Mouse (Mus musculus) cerebellum, postnatal 10 days (tissue): ENCODE data around the gene Astn2.
A peak's percentile ranks its signal among the peaks of the same experiment; 100 is the strongest.

Source experiments
- DNase-seq, 2 experiments: peaks; one replicate each; pipeline ENCODE4 v3.0.0; 2021; ENCODE audit warnings: mixed read lengths in 2 of 2

Gene Astn2

GRCm38 (mm10) chr4:65531621-65532020 lies 872.8 kb downstream of the Astn2 start:
- peak; percentile 25 to 34 for DNase-seq

DNA sequence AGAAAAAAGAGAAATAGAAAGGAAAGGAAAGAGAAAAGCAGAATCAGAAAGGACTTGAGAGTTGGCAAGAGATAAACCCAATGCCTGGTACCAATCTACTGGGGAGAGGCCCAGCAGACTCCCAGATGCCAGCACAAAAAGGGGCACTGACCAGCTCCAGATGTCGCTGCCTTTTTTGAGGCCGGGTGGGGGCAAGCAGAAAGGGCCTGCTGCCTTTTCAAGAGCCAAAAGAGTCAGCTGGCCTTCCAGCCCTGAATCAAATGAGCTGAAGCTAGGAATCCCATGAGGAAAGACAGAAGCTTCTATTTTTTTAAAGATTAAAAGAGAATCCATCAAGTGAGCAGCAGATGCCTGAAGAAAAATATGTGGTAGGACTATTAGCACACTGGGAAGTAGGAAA lies 873.5 kb downstream of the Astn2 start:
- DNase-seq: peak in 1 of 2 experiments; percentile 26

- no peak for DNase-seq
Measured at GRCm38 (mm10) chr4:65508101-65508500, 896.3 kb downstream of the Astn2 start.

- no peak for DNase-seq
Measured at GRCm38 (mm10) chr4:65506870-65507269, 897.5 kb downstream of the Astn2 start.

GRCm38 (mm10) chr4:65496463-65496834 lies 908.0 kb downstream of the Astn2 start:
- DNase-seq: peak; percentile 94 to 96

DNA sequence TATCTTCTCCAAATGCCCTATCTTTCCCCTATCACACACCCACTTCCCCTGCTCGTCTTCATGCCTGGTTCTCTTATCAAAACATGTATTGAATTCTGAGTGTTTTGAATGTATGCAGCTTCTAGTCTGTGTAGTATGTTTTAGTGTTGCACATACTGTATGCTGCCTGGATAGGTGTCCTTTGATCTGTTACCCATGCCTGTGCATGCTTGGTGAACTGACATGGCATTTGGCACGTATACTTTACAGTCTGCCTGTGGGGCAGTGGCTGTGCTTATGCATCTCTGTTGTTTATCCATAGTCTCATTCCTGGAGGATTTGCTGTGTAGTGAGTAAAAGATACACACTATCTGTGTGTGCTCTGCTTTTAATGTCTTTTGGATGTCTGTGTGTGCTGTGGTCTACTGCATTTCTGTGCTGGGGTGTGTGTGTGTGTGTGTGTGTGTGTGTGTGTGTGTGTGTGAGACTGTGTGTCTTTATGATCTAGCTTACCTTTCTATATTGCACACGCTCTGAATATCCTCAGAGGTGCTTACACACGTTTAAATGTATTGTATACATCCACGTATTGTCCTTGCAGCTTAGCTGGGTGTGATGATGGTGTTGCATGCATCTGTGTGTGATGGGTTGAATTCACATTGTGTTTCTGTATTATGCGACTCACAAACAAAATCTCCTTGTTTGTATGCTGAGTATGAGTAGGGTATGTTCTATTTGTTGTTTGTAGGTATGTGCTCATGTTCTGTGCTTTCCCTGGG lies 908.5 kb downstream of the Astn2 start:
- DNase-seq: no peak

DNA sequence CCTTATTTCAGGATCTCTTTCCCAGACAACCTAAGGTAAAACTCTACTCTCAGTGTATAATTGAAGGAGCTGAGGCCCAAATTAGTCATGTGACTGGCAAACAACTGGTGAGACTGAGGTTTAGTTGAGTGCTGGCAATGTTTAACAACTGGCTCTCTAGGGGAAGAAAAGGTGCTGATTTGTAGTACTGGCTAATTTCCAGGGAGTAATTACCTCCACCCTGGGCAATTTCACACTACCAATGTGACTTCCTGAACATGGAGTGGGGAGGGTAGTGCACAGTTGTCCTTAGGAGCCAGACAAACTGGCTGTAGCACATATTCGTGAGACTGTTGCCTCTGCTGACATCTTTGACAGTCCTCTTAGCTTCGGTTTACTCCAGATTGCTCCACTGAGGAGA lies 912.9 kb downstream of the Astn2 start:
- no peak for DNase-seq

- DNase-seq: no peak
Measured at GRCm38 (mm10) chr4:65489711-65490110, 914.7 kb downstream of the Astn2 start.

- DNase-seq: peak in 1 of 2 experiments; percentile 10
Measured at GRCm38 (mm10) chr4:65481632-65482031, 922.8 kb downstream of the Astn2 start.

GRCm38 (mm10) chr4:65477106-65477505 lies 927.3 kb downstream of the Astn2 start:
- DNase-seq: peak in 1 of 2 experiments; percentile 18

DNA sequence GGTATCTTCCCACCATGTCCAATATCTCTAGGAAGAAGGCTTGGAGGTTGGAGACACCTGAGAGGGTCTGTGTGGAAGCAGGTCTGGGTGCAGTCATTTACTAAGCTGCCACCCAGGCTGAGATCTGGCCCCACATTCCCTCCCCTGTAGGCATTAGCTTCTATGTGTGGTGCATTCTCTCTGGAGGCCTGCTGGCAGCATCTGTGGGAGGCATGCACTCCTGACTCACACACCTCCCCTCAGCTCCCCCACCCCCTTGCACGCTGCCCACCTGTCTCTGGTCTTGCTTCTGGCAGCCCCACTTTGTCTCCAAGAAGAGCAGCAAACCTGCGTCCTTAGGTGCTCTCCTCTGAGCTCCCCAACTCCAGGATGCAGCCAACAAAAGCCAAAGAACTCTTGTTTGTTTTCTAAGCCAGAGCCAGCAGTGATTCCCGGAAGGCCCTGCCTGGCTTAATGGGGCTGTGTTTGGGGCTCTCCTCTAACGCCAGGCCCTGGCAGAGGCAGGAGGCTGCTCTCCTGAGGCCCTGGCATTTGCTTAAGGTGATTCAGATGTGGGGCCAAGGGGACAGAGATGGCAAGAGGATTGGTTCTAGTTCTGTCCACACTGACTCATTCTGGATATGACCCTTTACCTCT lies 928.4 kb downstream of the Astn2 start:
- no peak for DNase-seq

DNA sequence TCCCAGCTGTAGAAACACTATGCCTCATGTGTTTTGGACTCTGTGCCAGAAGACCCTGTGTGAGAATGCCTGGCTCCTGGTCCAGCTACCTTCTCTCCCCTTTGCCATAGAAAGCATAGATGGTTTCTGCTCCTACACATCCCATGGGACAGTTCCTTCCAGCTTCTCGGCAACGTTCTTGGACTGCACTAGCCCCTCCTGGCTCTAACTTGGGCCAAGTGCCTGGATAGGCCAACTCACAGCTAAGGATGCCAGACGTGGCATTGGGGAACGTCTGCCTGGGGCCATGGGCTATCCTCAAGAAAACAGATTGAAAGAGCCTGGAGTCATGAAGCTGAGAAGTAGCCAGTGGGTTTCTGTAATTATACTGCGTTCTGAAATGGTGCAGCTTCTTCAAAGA lies 931.3 kb downstream of the Astn2 start:
- peak; percentile 26 to 54 for DNase-seq

DNA sequence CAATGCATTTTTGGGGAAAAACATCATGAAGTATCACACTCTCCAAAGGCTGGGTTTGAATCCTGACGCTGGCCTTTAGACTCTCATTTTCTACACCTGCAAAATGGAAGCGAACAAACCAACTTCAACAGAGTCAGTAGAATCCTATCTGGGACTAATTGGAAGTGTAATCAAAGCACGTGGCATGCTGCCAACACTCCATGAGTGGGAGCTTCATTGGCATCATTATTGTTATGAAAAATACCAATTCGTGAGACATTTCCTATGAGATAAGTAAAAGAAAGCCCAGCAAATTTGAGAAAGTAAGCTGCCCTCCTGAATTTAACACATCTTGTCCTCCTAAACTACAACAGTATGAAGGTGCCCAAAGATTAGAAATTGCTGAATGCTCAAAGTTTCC lies 955.2 kb downstream of the Astn2 start:
- DNase-seq: peak; percentile 43 to 55

GRCm38 (mm10) chr4:65441746-65442145 lies 962.7 kb downstream of the Astn2 start:
- DNase-seq: peak in 1 of 2 experiments; percentile 32

DNA sequence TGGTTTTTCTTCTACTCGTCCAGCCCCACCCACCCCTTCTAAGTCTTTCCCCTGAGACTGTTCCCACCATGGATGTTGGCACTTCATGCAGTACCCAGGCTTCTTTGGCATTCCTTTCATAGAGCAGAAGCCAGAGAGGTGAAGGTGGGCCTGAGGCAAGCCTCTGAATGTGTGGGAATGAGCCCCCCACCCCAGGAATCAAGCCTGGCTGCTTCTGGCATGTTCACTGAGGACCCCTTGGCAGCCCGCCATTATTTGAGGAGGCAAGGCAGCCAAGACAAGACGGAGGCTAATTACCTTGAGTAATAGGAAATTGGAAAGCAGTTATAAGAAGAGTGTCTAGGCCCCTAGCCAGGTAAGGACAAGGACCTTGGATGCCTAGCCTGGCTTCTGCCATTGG lies 973.6 kb downstream of the Astn2 start:
- peak; percentile 59 to 66 for DNase-seq

GRCm38 (mm10) chr4:65427480-65427879 lies 976.9 kb downstream of the Astn2 start:
- no peak for DNase-seq

DNA sequence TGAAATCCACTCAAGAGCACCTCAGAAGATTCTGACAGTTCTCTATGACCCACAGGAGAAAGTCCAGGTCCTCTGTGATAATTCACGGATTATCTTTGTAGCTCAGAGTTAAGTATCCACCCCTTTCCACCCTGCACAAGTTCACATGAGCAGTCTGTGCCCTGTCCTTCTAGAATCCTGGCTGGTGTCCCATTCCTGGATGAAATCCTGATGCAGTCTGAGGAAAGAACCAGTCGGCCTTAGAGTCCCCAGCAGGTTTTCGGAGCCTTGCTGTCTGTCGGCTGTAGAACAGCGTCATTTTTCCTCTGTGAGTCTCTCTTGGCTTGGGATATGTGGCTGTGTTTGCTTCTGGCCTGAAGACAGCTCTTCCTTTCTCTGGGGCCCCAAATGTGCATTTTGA lies 978.0 kb downstream of the Astn2 start:
- peak; percentile 36 to 50 for DNase-seq

DNA sequence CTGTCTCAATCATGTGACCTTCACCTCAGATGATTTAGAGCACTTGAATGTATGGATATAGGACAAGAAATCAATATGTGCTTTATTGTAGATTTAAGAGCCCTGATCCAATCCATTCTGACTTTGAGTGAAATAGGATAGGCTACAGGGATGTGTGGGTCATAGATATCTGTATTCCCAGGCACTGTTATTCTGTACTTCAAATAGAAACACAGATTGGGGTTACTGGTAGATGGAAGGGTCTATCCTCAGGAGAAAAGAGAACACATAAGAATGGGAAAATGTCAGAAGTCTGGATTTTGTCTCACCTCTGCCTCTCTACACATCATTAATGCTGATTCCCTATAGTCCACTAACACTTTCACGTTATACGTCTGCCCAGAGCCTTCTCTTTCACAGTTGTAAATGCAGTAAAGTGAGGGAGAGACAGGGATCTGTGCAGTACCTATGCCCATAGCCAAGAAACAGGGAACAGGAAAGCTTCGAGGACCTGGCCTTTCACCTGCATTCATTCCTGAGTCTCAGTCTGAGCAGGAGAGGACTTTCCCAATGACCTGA lies 981.3 kb downstream of the Astn2 start:
- DNase-seq: no peak

DNA sequence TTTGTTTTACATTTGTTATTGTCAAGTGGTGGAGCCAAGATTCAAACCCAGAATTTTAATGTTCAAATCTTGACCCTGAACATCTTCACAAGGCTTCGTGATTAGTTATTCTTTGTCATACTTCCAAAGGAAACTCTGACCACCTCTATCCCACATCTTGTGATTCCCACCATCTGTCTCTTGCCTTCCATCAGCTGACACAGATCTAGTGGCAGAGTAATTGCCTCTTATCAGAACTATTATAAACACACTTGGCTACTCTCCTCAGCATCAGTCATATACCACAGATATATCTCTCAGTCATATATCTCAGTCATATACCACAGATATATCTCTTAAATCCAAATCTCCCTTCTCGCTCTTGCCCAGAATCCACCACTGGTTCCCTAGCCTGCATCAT lies 983.1 kb downstream of the Astn2 start:
- no peak for DNase-seq

- peak; percentile 43 to 70 for DNase-seq
Measured at GRCm38 (mm10) chr4:65420511-65420931, 983.9 kb downstream of the Astn2 start.

GRCm38 (mm10) chr4:65415507-65415906 lies 988.9 kb downstream of the Astn2 start:
- no peak for DNase-seq

DNA sequence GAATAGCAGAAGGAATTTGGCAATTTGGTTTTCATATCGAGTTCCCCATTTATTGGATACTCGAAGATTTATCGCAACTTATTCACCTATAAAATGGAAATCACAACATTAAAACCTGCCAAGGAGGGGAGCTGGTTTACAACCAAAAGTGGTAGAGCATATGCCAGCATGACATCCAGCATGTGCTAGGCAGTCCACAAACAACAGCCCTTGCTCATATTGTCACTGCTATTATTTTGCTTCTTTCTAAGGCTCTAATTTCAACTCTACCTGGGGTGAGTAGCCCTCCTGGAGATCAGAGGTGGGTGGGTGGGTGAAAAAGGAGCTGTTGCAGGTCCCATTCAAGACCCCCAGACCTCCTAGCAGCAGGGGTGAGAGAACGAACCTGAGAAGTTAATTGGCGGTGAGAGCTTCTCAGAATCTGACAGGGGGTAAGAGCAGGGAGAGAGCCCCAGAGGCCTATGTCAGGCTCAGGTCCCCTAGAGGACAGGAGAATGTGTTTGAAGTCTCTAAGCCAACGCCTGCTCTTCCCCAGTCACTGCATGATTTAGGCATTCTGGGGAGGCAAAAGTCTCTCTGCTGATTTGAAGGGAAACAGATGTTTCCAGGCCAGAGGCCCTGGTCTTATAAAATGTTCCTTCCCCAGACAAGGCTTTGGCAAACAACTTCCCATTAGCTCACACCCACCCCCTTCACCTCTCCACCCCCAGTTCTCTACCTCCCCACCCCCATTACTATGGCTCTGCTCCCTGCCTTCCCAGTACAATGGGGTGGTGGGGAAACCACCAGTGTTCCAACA lies 1001.4 kb downstream of the Astn2 start:
- DNase-seq: no peak

GRCm38 (mm10) chr4:65402286-65402685 lies 1002.1 kb downstream of the Astn2 start:
- no peak for DNase-seq
